Mouse (Mus musculus) kidney, embryonic 16.5 days (tissue): ENCODE data around the gene Bpifb1. TPM values are rescaled to one million over a fixed set of nuclear protein-coding genes. Genes with fewer than 3 reads are reported as not detected.

Experiments used
- ATAC-seq: fragments of 200-750 bp; cut with Nextera tagmentation; 2 replicates; pipeline ENCODE4 v1.8.0; 2017; ENCODE audit warnings: moderate TSS enrichment; ENCODE audit not compliant: low FRiP score, low TSS enrichment
- H3K27ac ChIP-seq: fragments of 300-500 bp; sonication (generic); 2 replicates; pipeline ENCODE4 v1.5.1; 2014; ENCODE audit warnings: low read length
- H3K27me3 ChIP-seq: fragments of 300-500 bp; sonication (generic); 2 replicates; pipeline ENCODE4 v1.6.1; 2014; ENCODE audit warnings: low read length, control low read depth, mixed read lengths; ENCODE audit not compliant: insufficient read depth
- H3K36me3 ChIP-seq: fragments of 300-500 bp; sonication (generic); 2 replicates; pipeline ENCODE4 v1.6.1; 2014; ENCODE audit warnings: low read length, control low read depth, mixed read lengths; ENCODE audit not compliant: insufficient read depth
- H3K4me1 ChIP-seq: fragments of 300-500 bp; sonication (generic); 2 replicates; pipeline ENCODE4 v1.6.1; 2014; ENCODE audit warnings: low read length, control low read depth, mixed read lengths; ENCODE audit not compliant: insufficient read depth
- H3K4me2 ChIP-seq: fragments of 300-500 bp; sonication (generic); replicated peaks from 2 replicates; pipeline ENCODE4 v1.6.1; 2014; ENCODE audit warnings: low read depth, low read length
- H3K4me3 ChIP-seq: fragments of 300-500 bp; sonication (generic); 2 replicates; pipeline ENCODE4 v1.5.1; 2014; ENCODE audit warnings: mild to moderate bottlenecking, low read length
- H3K9ac ChIP-seq: fragments of 300-500 bp; sonication (generic); replicated peaks from 2 replicates; pipeline ENCODE4 v1.6.1; 2014; ENCODE audit warnings: low read length
- H3K9me3 ChIP-seq: fragments of 300-500 bp; sonication (generic); 2 replicates; pipeline ENCODE4 v1.6.1; 2016; ENCODE audit warnings: low read length, control low read depth
- WGBS: fragments of 180-500 bp; shearing (Covaris S2); extraction: QIAGEN DNeasy Blood & Tissue Kit; methylation state at CpG from one replicate; pipeline ENCODE4 v1.1.7; 2014; 5-methylcytosine and 5-hydroxymethylcytosine counted together
- polyA plus RNA-seq: library from polyadenylated mRNA; unstranded; fragments of >200 nt; fragmentation: Nextera tagmentation; extraction: Ambion mirVana; gene quantifications from 2 replicates; pipeline ENCODE4 v1.2.1, GENCODE M21; 2015

Gene Bpifb1
- polyA plus RNA-seq, 1 experiment from 2014 or later, result not detected

- Histone ChIP-seq H3K4me1 (no peaks in the 10 kb centered on the region), H3K4me2 (no peak overlapping the region), H3K9ac (no peak overlapping the region), H3K27me3 (no peaks in the 10 kb centered on the region), H3K27ac (no peak overlapping the region), H3K9me3 (no peaks in the 10 kb centered on the region), H3K36me3 (no peaks in the 10 kb centered on the region), H3K4me3 (no peak overlapping the region)
- no peak for ATAC-seq
- 87% methylated on average over 4 of the region's 4 CpGs for WGBS
Observed at GRCm38 (mm10) chr2:154204630-154205029, 14.0 kb downstream of the Bpifb1 start.

- H3K27ac ChIP-seq, result no peak overlapping the region
- H3K36me3 ChIP-seq, result no peaks in the 10 kb centered on the region
- WGBS, result 65% methylated on average over 7 of the region's 7 CpGs
- H3K9ac ChIP-seq, result no peak overlapping the region
- no peaks in the 10 kb centered on the region for H3K27me3 ChIP-seq
- H3K4me3 ChIP-seq, result no peak overlapping the region
- H3K4me2 ChIP-seq, result no peak overlapping the region
- no peaks in the 10 kb centered on the region for H3K4me1 ChIP-seq
- no peaks in the 10 kb centered on the region for H3K9me3 ChIP-seq
- ATAC-seq, result no peak
Observed at GRCm38 (mm10) chr2:154206908-154207307, 16.3 kb downstream of the Bpifb1 start.

- WGBS, result 16% methylated on average over 3 of the region's 3 CpGs
Observed at GRCm38 (mm10) chr2:154209112-154209511, 18.5 kb downstream of the Bpifb1 start.

GRCm38 (mm10) chr2:154211121-154211520 is 20.5 kb downstream of the Bpifb1 start:
- ATAC-seq, result no peak
- Histone ChIP-seq H3K27ac (no peak overlapping the region), H3K36me3 (no peaks in the 10 kb centered on the region), H3K9ac (no peak overlapping the region), H3K4me1 (no peaks in the 10 kb centered on the region), H3K4me2 (no peak overlapping the region), H3K4me3 (no peak overlapping the region), H3K9me3 (no peaks in the 10 kb centered on the region), H3K27me3 (no peaks in the 10 kb centered on the region)
- WGBS, result 55% methylated on average over 1 of the region's 1 CpGs

More at GRCm38 (mm10) chr2:154209112-154209511, 18.5 kb downstream of the Bpifb1 start:
- Histone ChIP-seq H3K4me3 (no peak overlapping the region), H3K36me3 (no peaks in the 10 kb centered on the region), H3K9ac (no peak overlapping the region), H3K4me2 (no peak overlapping the region), H3K4me1 (no peaks in the 10 kb centered on the region), H3K9me3 (no peaks in the 10 kb centered on the region), H3K27ac (no peak overlapping the region), H3K27me3 (no peaks in the 10 kb centered on the region)
- no peak for ATAC-seq

- H3K4me3 ChIP-seq, result no peak overlapping the region
- no peaks in the 10 kb centered on the region for H3K9me3 ChIP-seq
- WGBS, result 86% methylated on average over 4 of the region's 4 CpGs
- H3K27ac ChIP-seq, result no peak overlapping the region
- ATAC-seq, result no peak
- no peaks in the 10 kb centered on the region for H3K27me3 ChIP-seq
- H3K4me2 ChIP-seq, result no peak overlapping the region
- H3K4me1 ChIP-seq, result no peaks in the 10 kb centered on the region
- H3K36me3 ChIP-seq, result no peaks in the 10 kb centered on the region
- H3K9ac ChIP-seq, result no peak overlapping the region
Observed at GRCm38 (mm10) chr2:154211881-154212280, 21.3 kb downstream of the Bpifb1 start.

DNA sequence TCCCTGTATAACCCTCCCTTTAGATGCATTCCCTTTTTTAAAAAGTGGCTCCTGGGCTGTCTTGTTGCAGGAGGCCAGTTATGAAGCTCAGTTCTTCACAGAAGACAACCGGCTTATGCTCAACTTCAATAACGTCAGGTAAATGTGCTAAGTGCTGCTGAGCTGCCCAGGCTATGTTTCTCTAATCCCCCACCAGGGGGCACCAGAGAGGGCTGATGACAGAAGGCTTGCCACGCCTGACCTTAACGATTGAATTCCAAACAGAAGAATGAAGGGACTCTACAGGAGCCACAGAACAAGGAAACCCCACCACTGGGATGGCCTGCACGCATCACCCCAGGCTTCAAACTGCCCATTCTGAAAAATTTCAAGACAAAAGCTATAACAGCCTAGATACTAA is 24.6 kb downstream of the Bpifb1 start:
- H3K4me1 ChIP-seq, result no peaks in the 10 kb centered on the region
- no peak overlapping the region for H3K27ac ChIP-seq
- H3K27me3 ChIP-seq, result no peaks in the 10 kb centered on the region
- H3K9me3 ChIP-seq, result no peaks in the 10 kb centered on the region
- no peaks in the 10 kb centered on the region for H3K36me3 ChIP-seq
- H3K4me2 ChIP-seq, result no peak overlapping the region
- H3K4me3 ChIP-seq, result no peak overlapping the region
- WGBS, result 20% methylated on average over 5 of the region's 5 CpGs
- no peak overlapping the region for H3K9ac ChIP-seq
- no peak for ATAC-seq

- H3K9me3 ChIP-seq, result no peaks in the 10 kb centered on the region
- ATAC-seq, result no peak
- peaks cover 18% of the 10 kb centered on the region for H3K4me1 ChIP-seq
- no peak overlapping the region for H3K9ac ChIP-seq
- no peaks in the 10 kb centered on the region for H3K36me3 ChIP-seq
- H3K4me3 ChIP-seq, result no peak overlapping the region
- H3K27ac ChIP-seq, result no peak overlapping the region
- WGBS, result 89% methylated on average over 5 of the region's 5 CpGs
- H3K27me3 ChIP-seq, result no peaks in the 10 kb centered on the region
- H3K4me2 ChIP-seq, result no peak overlapping the region
Observed at GRCm38 (mm10) chr2:154219950-154220349, 29.3 kb downstream of the Bpifb1 start.

- no peak within 1 kb of the TSS for H3K4me3 ChIP-seq
- H3K27ac ChIP-seq, result peak within 1 kb of the TSS; percentile 62
- ATAC-seq, result peak; percentile 82
- H3K9me3 ChIP-seq, result no peaks in the 10 kb centered on the region
- peak within 1 kb of the TSS; percentile 33 for H3K4me2 ChIP-seq
- peaks cover 18% of the 10 kb centered on the region for H3K4me1 ChIP-seq
- H3K9ac ChIP-seq, result no peak within 1 kb of the TSS
- H3K27me3 ChIP-seq, result no peaks in the 10 kb centered on the region
- WGBS, result 5% methylated on average over 14 of the region's 14 CpGs
- no peaks in the 10 kb centered on the region for H3K36me3 ChIP-seq
Observed at GRCm38 (mm10) chr2:154223265-154223916, 32.8 kb downstream of the Bpifb1 start, which contains the start of gene Bpifb5. Bpifb5 (plus strand) TSS chr2:154223742.

GRCm38 (mm10) chr2:154223917-154224273 is 33.3 kb downstream of the Bpifb1 start:
- peak overlapping the region; percentile 33 for H3K4me2 ChIP-seq
- H3K9ac ChIP-seq, result no peak overlapping the region
- peak overlapping the region; percentile 62 for H3K27ac ChIP-seq

DNA sequence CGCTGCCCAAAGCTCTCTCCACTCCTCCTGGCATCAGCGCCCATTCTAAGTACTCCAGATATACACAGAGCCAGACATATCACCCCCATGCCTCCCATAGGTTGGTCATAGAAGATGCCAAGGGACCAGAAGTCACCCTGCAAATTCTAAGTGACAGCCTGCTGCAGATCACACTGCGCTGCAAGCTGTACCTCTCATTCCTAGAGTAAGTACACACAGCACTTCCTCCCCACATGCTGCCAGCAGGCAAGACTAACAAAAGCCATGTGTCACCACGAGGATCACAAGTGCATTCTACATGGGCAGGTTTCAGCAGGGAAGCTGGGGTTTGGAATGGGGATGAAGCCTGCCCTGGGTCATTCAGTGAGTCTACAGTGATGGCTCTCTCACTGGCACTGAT is 36.4 kb downstream of the Bpifb1 start:
- no peak for ATAC-seq
- peaks cover 18% of the 10 kb centered on the region for H3K4me1 ChIP-seq
- H3K27me3 ChIP-seq, result no peaks in the 10 kb centered on the region
- no peaks in the 10 kb centered on the region for H3K9me3 ChIP-seq
- WGBS, result 82% methylated on average over 4 of the region's 4 CpGs
- H3K4me2 ChIP-seq, result no peak overlapping the region
- H3K27ac ChIP-seq, result no peak overlapping the region
- no peaks in the 10 kb centered on the region for H3K36me3 ChIP-seq
- no peak overlapping the region for H3K9ac ChIP-seq
- H3K4me3 ChIP-seq, result no peak overlapping the region

More at GRCm38 (mm10) chr2:154223917-154224273, 33.3 kb downstream of the Bpifb1 start:
- peaks cover 18% of the 10 kb centered on the region for H3K4me1 ChIP-seq
- H3K9me3 ChIP-seq, result no peaks in the 10 kb centered on the region
- no peaks in the 10 kb centered on the region for H3K36me3 ChIP-seq
- WGBS, result 9% methylated on average over 2 of the region's 2 CpGs
- no peaks in the 10 kb centered on the region for H3K27me3 ChIP-seq
- H3K4me3 ChIP-seq, result no peak overlapping the region
- ATAC-seq, result peak; percentile 78
